Mouse (Mus musculus) activated CD4-positive, CD25-positive, alpha-beta regulatory T cell, adult 9 weeks (primary cell): ENCODE data around the gene H2bfm. TPM values are rescaled to one million over a fixed set of nuclear protein-coding genes. Genes with fewer than 3 reads are reported as not detected.

ENCODE experiments used
- polyA plus RNA-seq: library from polyadenylated mRNA; unstranded; fragments of 100-300 nt; shearing (Covaris generic); gene quantifications from one replicate; pipeline ENCODE4 v1.2.1, GENCODE M21; 2017

Gene H2bfm
- not detected for polyA plus RNA-seq

DNA sequence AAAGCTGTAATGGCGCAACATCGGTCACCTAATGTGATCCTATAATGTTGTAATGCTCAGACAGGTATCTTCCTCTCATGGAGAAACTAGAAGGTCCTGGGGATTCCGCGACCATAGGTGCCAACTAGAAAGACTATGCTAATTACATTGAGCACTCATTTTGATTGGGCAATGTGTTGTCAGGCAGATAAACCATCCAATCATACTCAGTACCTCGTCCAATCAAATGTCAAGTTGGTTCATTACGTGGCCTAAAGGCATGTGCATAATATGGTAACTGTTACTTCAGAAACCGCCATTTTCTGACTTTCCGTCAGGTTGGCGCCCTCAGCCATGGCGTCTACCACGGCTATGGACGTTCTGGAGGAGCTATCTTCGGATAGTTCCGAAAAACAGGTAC, at the start of gene H2bfm:
Gene H2bfm, plus strand, starts transcription at position 295 of the 400 bp plus-strand sequence.

DNA sequence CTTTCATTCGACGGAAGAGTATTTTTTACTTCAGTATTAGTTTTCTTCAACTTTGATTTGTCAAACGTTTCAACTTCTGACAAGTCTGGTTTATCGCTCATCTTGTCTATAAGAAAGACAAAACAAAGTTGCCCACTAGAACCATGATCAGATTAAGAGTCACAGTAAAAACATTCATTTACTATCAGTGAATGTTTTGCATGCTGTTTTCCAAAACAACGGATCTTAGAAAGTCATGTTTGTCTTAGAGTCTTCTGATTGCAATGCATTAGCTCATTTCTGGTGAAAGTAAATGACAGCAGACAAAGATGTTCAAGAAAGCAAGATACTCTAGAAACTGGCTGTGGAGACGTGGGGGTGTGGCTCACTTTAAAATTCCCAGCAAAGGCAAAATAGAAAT, 48.3 kb downstream of the H2bfm start, which contains the start of gene Tmsb15b2:
Gene Tmsb15b2, minus strand, starts transcription at position 101 of the 400 bp plus-strand sequence.

DNA sequence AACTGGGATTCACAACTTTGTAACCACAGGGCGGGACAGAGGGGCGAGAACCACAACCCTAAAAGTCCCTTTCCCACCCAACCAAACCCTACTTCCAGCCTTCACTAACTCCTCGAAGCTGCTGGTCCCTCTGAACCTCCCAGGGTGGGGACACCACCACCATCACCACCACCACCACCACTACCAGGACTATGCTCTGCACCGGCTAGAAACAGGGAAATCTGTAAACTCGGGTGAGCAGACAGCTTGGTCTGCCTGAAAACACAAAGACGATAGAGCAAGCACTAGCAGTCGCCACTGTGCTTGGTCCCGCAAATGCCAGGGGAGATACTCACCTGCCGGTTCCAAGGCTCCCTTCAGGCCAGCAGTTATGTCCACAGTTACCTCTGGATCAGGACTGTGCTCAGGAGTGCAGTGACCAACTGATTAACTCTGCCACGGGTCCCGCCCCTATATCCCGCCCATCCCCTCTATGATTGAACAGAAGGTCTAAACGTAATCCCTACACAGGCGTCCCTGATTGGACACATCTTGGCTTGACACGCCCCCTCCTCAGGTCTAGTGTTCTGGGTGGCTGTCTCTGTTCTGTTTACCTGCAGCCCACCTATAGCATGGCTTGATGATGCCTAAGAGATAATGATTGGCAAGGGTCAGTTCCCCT, 49.4 kb downstream of the H2bfm start, which contains the start of the genes Tmsb15l and Tmsb15b1:
Gene Tmsb15l, minus strand, starts transcription at position 446 of the 661 bp plus-strand sequence.
Gene Tmsb15b1, minus strand, starts transcription at position 451 of the 661 bp plus-strand sequence.

Other genes with a start within 250 kb of the H2bfm start
- gene Tceal1, start 219.3 kb upstream of the H2bfm start, polyA plus RNA-seq: not detected
- 105 TPM for gene Morf4l2, start 183.6 kb upstream of the H2bfm start, polyA plus RNA-seq
- 0.15 TPM for gene Glra4, start 147.2 kb upstream of the H2bfm start, polyA plus RNA-seq
- gene Plp1, start 104.7 kb upstream of the H2bfm start, polyA plus RNA-seq: 1.5 TPM
- not detected for gene Rab9b, start 58.6 kb upstream of the H2bfm start, polyA plus RNA-seq
- gene Tmsb15b2, start 48.2 kb downstream of the H2bfm start, polyA plus RNA-seq: 65.0 TPM
- gene Tmsb15l, start 49.5 kb downstream of the H2bfm start, polyA plus RNA-seq: 3.2 TPM
- gene Tmsb15b1, start 49.5 kb downstream of the H2bfm start, polyA plus RNA-seq: 28.5 TPM
- 48.2 TPM for gene Zcchc18, start 65.8 kb downstream of the H2bfm start, polyA plus RNA-seq
- 14.9 TPM for gene Slc25a53, start 111.0 kb downstream of the H2bfm start, polyA plus RNA-seq
- 4.7 TPM for gene Fam199x, start 122.3 kb downstream of the H2bfm start, polyA plus RNA-seq
- not detected for gene Esx1, start 194.8 kb downstream of the H2bfm start, polyA plus RNA-seq